Mouse (Mus musculus): ENCODE measurements at regions not wholly inside any gene's neighbourhood (a gene's known extent, or its start where the extent isn't known, plus 50 kb on each side); places are given as distances from the start of the nearest gene placed in this dataset.

DNA sequence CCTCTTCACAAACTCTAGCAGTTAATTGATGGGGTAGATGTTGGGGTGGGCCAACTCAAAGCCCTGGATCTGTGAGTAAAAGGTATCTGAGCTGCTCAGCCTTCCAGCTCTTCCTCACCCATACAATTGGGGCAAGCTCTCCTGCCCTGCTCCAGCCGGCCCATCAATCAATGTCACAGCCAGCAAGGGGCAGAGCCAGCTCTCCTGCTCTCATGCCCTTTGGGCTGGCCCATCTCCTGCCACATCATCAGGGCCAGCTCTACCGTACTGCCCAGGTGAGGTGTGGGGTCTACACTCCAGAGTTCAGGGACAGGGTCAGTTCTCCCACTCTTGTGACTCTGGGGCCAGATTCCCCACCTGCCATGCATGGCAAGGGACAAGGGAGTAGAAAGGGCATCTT is 107.3 kb upstream of the 4930583I09Rik start:
- WGBS = 81% methylated on average over 2 of the region's 2 CpGs
- H3K9ac ChIP-seq (replicated peaks) = no peak overlapping the region
- H3K36me3 ChIP-seq = no peaks in the 10 kb centered on the region
- no peaks in the 10 kb centered on the region for H3K9me3 ChIP-seq (replicated peaks)
- no peak overlapping the region for H3K4me3 ChIP-seq (replicated peaks)
- no peak overlapping the region for H3K27ac ChIP-seq (replicated peaks)
- ATAC-seq (ENCODE audit: low FRiP score) = no peak
- H3K27me3 ChIP-seq (replicated peaks) = no peaks in the 10 kb centered on the region
- no peak overlapping the region for H3K4me2 ChIP-seq
- H3K4me1 ChIP-seq = peaks cover 4% of the 10 kb centered on the region; the same call in 1 of the 2 replicates

DNA sequence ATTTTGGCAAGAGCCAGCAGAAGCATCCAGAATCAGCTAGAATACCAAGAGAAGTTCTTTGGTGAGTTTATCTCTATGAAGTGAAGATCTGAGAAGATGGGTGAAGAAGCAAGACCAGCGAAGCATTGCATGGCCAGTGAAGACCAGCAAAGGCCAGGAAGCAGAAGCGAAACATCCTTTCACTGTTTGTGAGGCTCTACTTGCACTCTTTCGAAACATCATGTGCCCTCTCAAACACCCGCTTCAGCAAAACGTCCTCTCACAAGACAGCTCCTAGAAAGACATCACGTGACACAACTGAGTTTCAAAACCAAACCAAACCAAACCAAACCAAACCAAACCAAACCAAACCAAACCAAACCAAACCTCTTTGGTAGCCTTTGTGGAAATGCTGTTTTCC is 105.7 kb upstream of the 4930583I09Rik start:
- no peak for ATAC-seq (ENCODE audit: low FRiP score)
- no peaks in the 10 kb centered on the region for H3K9me3 ChIP-seq (replicated peaks)
- H3K9ac ChIP-seq (replicated peaks) = no peak overlapping the region
- no peak overlapping the region for H3K4me2 ChIP-seq
- no peak overlapping the region for H3K27ac ChIP-seq (replicated peaks)
- no peaks in the 10 kb centered on the region for H3K36me3 ChIP-seq
- 96% methylated on average over 6 of the region's 6 CpGs for WGBS
- H3K4me3 ChIP-seq (replicated peaks) = no peak overlapping the region
- H3K4me1 ChIP-seq = peaks cover 4% of the 10 kb centered on the region; the same call in 1 of the 2 replicates
- no peaks in the 10 kb centered on the region for H3K27me3 ChIP-seq (replicated peaks)

GRCm38 (mm10) chr17:64935683-64936082 is 99.8 kb upstream of the 4930583I09Rik start:
- no peaks in the 10 kb centered on the region for H3K27me3 ChIP-seq (replicated peaks)
- H3K4me1 ChIP-seq = no peaks in the 10 kb centered on the region; the same call in 1 of the 2 replicates
- H3K9ac ChIP-seq (replicated peaks) = no peak overlapping the region
- no peak overlapping the region for H3K4me3 ChIP-seq (replicated peaks)
- H3K4me2 ChIP-seq = no peak overlapping the region
- no peak overlapping the region for H3K27ac ChIP-seq (replicated peaks)
- 82% methylated on average over 4 of the region's 4 CpGs for WGBS
- H3K9me3 ChIP-seq (replicated peaks) = no peaks in the 10 kb centered on the region
- H3K36me3 ChIP-seq = no peaks in the 10 kb centered on the region
- no peak for ATAC-seq (ENCODE audit: low FRiP score)

DNA sequence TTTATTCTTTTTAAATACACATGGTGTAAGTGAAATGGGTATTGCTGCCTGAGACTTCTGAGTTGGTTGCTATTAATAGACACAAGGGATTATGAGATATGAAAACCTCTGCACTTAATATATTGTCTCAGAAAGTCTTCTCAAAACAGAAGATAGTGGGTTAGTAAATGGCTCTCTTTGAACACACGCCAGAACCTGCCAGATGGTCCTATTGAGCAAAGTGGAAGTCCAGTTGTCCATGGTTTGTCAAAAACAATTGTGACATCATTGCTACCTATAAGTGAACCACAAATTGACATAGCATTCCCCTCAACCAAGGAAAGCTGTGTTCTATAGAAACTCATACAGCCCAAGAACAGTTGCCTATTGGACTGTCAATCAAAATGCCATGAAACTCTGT is 98.5 kb upstream of the 4930583I09Rik start:
- Histone ChIP-seq H3K36me3 (no peaks in the 10 kb centered on the region), H3K27ac (replicated peaks) (no peak overlapping the region), H3K27me3 (replicated peaks) (no peaks in the 10 kb centered on the region), H3K4me3 (replicated peaks) (no peak overlapping the region), H3K4me2 (no peak overlapping the region), H3K9me3 (replicated peaks) (no peaks in the 10 kb centered on the region), H3K4me1 (no peaks in the 10 kb centered on the region; the same call in 1 of the 2 replicates), H3K9ac (replicated peaks) (no peak overlapping the region)
- WGBS = 95% methylated on average over 1 of the region's 1 CpGs
- no peak for ATAC-seq (ENCODE audit: low FRiP score)

GRCm38 (mm10) chr17:64930816-64931428 is 95.1 kb upstream of the 4930583I09Rik start:
- WGBS = 43% methylated on average over 7 of the region's 7 CpGs
- ATAC-seq (ENCODE audit: low FRiP score) = no peak
- H3K27me3 ChIP-seq (replicated peaks) = no peaks in the 10 kb centered on the region
- H3K9me3 ChIP-seq (replicated peaks) = no peaks in the 10 kb centered on the region
- no peaks in the 10 kb centered on the region for H3K36me3 ChIP-seq
- no peak overlapping the region for H3K4me3 ChIP-seq (replicated peaks)
- no peak overlapping the region for H3K4me2 ChIP-seq
- H3K9ac ChIP-seq (replicated peaks) = no peak overlapping the region
- no peaks in the 10 kb centered on the region for H3K4me1 ChIP-seq
- H3K27ac ChIP-seq (replicated peaks) = no peak overlapping the region

GRCm38 (mm10) chr17:64923762-64924161 is 87.9 kb upstream of the 4930583I09Rik start:
- Histone ChIP-seq H3K9ac (replicated peaks) (no peak overlapping the region), H3K27ac (replicated peaks) (no peak overlapping the region), H3K36me3 (no peaks in the 10 kb centered on the region), H3K9me3 (replicated peaks) (no peaks in the 10 kb centered on the region), H3K27me3 (replicated peaks) (no peaks in the 10 kb centered on the region), H3K4me3 (replicated peaks) (no peak overlapping the region), H3K4me2 (no peak overlapping the region), H3K4me1 (peaks cover 6% of the 10 kb centered on the region; the same call in 1 of the 2 replicates)
- no peak; the same call in 1 of the 2 replicates for ATAC-seq (ENCODE audit: low FRiP score)
- WGBS = 73% methylated on average over 5 of the region's 5 CpGs

DNA sequence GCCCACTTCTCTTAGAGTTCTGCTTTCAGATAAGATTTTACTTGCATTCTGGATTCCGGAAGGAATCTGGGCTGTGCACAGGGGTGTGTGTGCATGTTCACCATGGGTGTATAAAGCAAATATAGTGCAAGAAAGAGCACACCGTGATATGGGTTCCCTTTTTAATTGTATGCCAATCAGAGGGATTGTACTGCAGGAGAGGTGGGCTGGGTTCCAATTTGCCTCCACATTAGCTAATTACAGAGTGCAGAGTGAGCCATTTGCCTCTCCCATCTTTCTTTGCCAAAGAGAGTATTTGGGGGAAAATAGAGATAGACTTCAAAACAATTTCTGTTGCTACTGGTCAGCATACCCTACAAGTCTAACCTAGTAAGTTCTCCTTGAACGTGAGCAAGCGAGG is 86.4 kb upstream of the 4930583I09Rik start:
- no peaks in the 10 kb centered on the region for H3K27me3 ChIP-seq (replicated peaks)
- no peak overlapping the region for H3K9ac ChIP-seq (replicated peaks)
- no peak overlapping the region for H3K27ac ChIP-seq (replicated peaks)
- peaks cover 6% of the 10 kb centered on the region; the same call in 1 of the 2 replicates for H3K4me1 ChIP-seq
- no peak for ATAC-seq (ENCODE audit: low FRiP score)
- H3K36me3 ChIP-seq = no peaks in the 10 kb centered on the region
- H3K4me3 ChIP-seq (replicated peaks) = no peak overlapping the region
- H3K9me3 ChIP-seq (replicated peaks) = no peaks in the 10 kb centered on the region
- WGBS = 75% methylated on average over 4 of the region's 4 CpGs
- H3K4me2 ChIP-seq = no peak overlapping the region

- Histone ChIP-seq H3K27me3 (replicated peaks) (no peaks in the 10 kb centered on the region), H3K9me3 (replicated peaks) (no peaks in the 10 kb centered on the region), H3K4me2 (no peak overlapping the region), H3K27ac (replicated peaks) (no peak overlapping the region), H3K4me1 (peaks cover 16% of the 10 kb centered on the region), H3K4me3 (replicated peaks) (no peak overlapping the region), H3K9ac (replicated peaks) (no peak overlapping the region), H3K36me3 (no peaks in the 10 kb centered on the region)
- WGBS = 82% methylated on average over 2 of the region's 2 CpGs
- ATAC-seq (ENCODE audit: low FRiP score) = no peak
These were observed 84.4 kb upstream of the 4930583I09Rik start for GRCm38 (mm10) chr17:64920236-64920635.

GRCm38 (mm10) chr17:64917830-64918229 is 82.0 kb upstream of the 4930583I09Rik start:
- Histone ChIP-seq H3K4me2 (no peak overlapping the region), H3K9ac (replicated peaks) (no peak overlapping the region), H3K27ac (replicated peaks) (no peak overlapping the region), H3K4me3 (replicated peaks) (no peak overlapping the region), H3K9me3 (replicated peaks) (no peaks in the 10 kb centered on the region), H3K27me3 (replicated peaks) (no peaks in the 10 kb centered on the region), H3K4me1 (peaks cover 22% of the 10 kb centered on the region), H3K36me3 (no peaks in the 10 kb centered on the region)
- ATAC-seq (ENCODE audit: low FRiP score) = no peak
- WGBS = 77% methylated on average over 4 of the region's 4 CpGs

GRCm38 (mm10) chr17:64916657-64917056 is 80.8 kb upstream of the 4930583I09Rik start:
- Histone ChIP-seq H3K4me1 (peaks cover 22% of the 10 kb centered on the region), H3K27ac (replicated peaks) (no peak overlapping the region), H3K4me2 (no peak overlapping the region), H3K36me3 (no peaks in the 10 kb centered on the region), H3K9ac (replicated peaks) (no peak overlapping the region), H3K4me3 (replicated peaks) (no peak overlapping the region), H3K9me3 (replicated peaks) (no peaks in the 10 kb centered on the region), H3K27me3 (replicated peaks) (no peaks in the 10 kb centered on the region)
- no peak for ATAC-seq (ENCODE audit: low FRiP score)
- whole genome bisulfite sequencing = 83% methylated on average over 6 of the region's 6 CpGs

GRCm38 (mm10) chr17:64915708-64916107 is 79.8 kb upstream of the 4930583I09Rik start:
- Histone ChIP-seq H3K36me3 (no peaks in the 10 kb centered on the region), H3K4me1 (peaks cover 22% of the 10 kb centered on the region), H3K27ac (replicated peaks) (no peak overlapping the region), H3K27me3 (replicated peaks) (no peaks in the 10 kb centered on the region), H3K4me3 (replicated peaks) (no peak overlapping the region), H3K4me2 (no peak overlapping the region), H3K9ac (replicated peaks) (no peak overlapping the region), H3K9me3 (replicated peaks) (no peaks in the 10 kb centered on the region)
- ATAC-seq (ENCODE audit: low FRiP score) = peak; percentile 73
- 19% methylated on average over 3 of the region's 3 CpGs for WGBS

GRCm38 (mm10) chr17:64915025-64915424 is 79.2 kb upstream of the 4930583I09Rik start:
- H3K36me3 ChIP-seq = no peaks in the 10 kb centered on the region
- H3K9ac ChIP-seq (replicated peaks) = no peak overlapping the region
- H3K4me3 ChIP-seq (replicated peaks) = no peak overlapping the region
- no peaks in the 10 kb centered on the region for H3K27me3 ChIP-seq (replicated peaks)
- 16% methylated on average over 4 of the region's 4 CpGs for WGBS
- no peaks in the 10 kb centered on the region for H3K9me3 ChIP-seq (replicated peaks)
- peak overlapping the region; percentile 18; the same call in 1 of the 2 replicates for H3K27ac ChIP-seq (replicated peaks)
- H3K4me1 ChIP-seq = peaks cover 22% of the 10 kb centered on the region
- no peak overlapping the region for H3K4me2 ChIP-seq
- ATAC-seq (ENCODE audit: low FRiP score) = no peak
